Mouse (Mus musculus) hindbrain, embryonic 13.5 days (tissue): ENCODE results near the gene Zer1. TPM values are rescaled to one million over a fixed set of nuclear protein-coding genes. Genes with fewer than 3 reads are reported as not detected.
A peak's percentile ranks its signal among the peaks of the same experiment; 100 is the strongest.

Source experiments
- ATAC-seq: fragments of 200-750 bp; cut with Nextera tagmentation; 2 replicates; pipeline ENCODE4 v1.8.0; 2017; ENCODE audit warnings: moderate TSS enrichment; ENCODE audit not compliant: low FRiP score
- H3K27ac ChIP-seq: fragments of 300-500 bp; sonication (generic); 2 replicates; pipeline ENCODE4 v1.5.1; 2015; ENCODE audit warnings: inconsistent platforms, mild to moderate bottlenecking, moderate library complexity
- H3K27me3 ChIP-seq: fragments of 300-500 bp; sonication (generic); 2 replicates; pipeline ENCODE4 v1.6.1; 2015; ENCODE audit warnings: mild to moderate bottlenecking, inconsistent platforms
- H3K36me3 ChIP-seq: fragments of 300-500 bp; sonication (generic); 2 replicates; pipeline ENCODE4 v1.6.1; 2015; ENCODE audit warnings: mild to moderate bottlenecking, inconsistent platforms
- H3K4me1 ChIP-seq: fragments of 300-500 bp; sonication (generic); replicated peaks from 2 replicates; pipeline ENCODE4 v1.6.1; 2015; ENCODE audit warnings: inconsistent platforms
- H3K4me2 ChIP-seq: fragments of 300-500 bp; sonication (generic); 2 replicates; pipeline ENCODE4 v1.6.1; 2015; ENCODE audit warnings: inconsistent platforms, mild to moderate bottlenecking, moderate library complexity
- H3K4me3 ChIP-seq: fragments of 300-500 bp; sonication (generic); 2 replicates; pipeline ENCODE4 v1.5.1; 2015; ENCODE audit warnings: mild to moderate bottlenecking, inconsistent platforms
- H3K9ac ChIP-seq: fragments of 300-500 bp; sonication (generic); 2 replicates; pipeline ENCODE4 v1.6.1; 2015; ENCODE audit warnings: mild to moderate bottlenecking, inconsistent platforms
- H3K9me3 ChIP-seq: fragments of 300-500 bp; sonication (generic); 2 replicates; pipeline ENCODE4 v1.6.1; 2016; ENCODE audit warnings: inconsistent platforms
- WGBS: fragments of 180-500 bp; shearing (Covaris S2); methylation state at CpG from one replicate; pipeline ENCODE4 v1.1.7; 2015; 5-methylcytosine and 5-hydroxymethylcytosine counted together
- polyA plus RNA-seq: library from polyadenylated mRNA; unstranded; fragments of >200 nt; fragmentation: Nextera tagmentation; extraction: Ambion mirVana; gene quantifications from 2 replicates; pipeline ENCODE4 v1.2.1, GENCODE M21; 2015

The Zer1 gene
- polyA plus RNA-seq, 1 experiment from 2014 or later = 14.1 TPM

DNA sequence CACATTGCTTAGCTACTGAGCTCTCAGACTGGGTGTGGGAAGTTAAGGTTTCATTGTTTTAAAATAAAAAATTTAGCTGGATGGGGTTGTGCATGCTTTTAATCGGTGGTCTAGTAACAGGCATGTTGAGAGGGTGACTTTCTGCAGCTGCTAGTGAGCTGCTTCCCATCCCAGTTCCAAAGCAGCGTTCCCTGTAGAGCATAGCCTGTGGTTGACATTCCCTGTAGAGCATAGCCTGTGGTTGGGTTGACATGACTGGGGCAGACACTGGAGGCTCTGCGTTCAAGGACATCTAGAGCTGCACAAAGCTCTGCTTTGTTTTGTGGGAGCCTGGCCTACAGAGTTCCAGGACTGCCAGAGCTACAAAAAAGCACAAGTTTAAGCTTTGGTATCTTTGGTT lies 51.1 kb downstream of the Zer1 start:
- Histone ChIP-seq H3K27ac (no peak overlapping the region), H3K9me3 (no peaks in the 10 kb centered on the region), H3K4me1 (peaks cover 20% of the 10 kb centered on the region), H3K4me2 (no peak overlapping the region), H3K36me3 (peaks cover 43% of the 10 kb centered on the region), H3K4me3 (no peak overlapping the region), H3K27me3 (no peaks in the 10 kb centered on the region), H3K9ac (no peak overlapping the region)
- ATAC-seq = no peak
- 82% methylated on average over 3 of the region's 3 CpGs for WGBS

DNA sequence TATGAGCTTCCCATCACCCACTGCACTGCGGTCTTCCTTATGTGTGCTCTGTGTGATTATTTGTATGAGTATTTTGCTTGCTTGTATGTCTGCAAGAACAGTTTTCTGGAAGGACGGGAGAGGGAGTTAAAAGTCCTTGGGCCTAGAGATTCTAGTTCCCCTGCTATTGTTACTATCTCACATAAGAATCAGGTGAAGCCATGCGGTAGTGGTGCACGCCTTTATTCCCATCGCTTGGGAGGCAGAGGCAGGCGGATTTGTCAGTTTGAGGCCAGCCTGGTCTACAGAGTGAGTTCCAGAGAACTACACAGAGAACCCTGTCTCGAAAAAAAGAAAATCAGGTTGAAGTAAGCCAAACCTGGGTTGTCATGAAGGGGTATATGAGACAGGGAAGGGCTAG lies 51.5 kb downstream of the Zer1 start:
- no peak overlapping the region for H3K4me3 ChIP-seq
- ATAC-seq = no peak
- peaks cover 44% of the 10 kb centered on the region for H3K36me3 ChIP-seq
- H3K9ac ChIP-seq = no peak overlapping the region
- H3K27me3 ChIP-seq = no peaks in the 10 kb centered on the region
- H3K4me1 ChIP-seq = peaks cover 22% of the 10 kb centered on the region
- peak overlapping the region; percentile 32; the same call in 1 of the 2 replicates for H3K27ac ChIP-seq
- H3K9me3 ChIP-seq = no peaks in the 10 kb centered on the region
- 75% methylated on average over 7 of the region's 7 CpGs for WGBS
- H3K4me2 ChIP-seq = no peak overlapping the region

DNA sequence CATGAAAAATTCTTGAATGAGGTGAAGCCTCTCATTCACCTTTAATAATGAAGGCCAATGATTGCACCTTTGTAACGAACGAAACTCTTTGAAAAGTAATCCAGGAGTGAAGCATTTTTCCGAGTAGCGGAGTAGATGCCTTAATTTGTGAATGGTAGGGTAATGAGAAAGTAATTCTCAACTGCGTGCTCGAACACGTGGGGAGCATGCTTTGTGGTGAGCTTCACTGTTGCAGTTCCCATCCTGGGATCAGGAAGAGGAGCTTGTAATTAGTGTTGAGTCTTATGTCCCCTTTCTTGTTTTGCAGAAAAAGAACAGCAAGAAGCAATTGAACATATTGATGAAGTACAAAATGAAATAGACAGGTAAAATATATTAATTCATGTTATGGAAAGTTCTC lies 56.4 kb downstream of the Zer1 start:
- H3K27ac ChIP-seq = no peak overlapping the region
- peaks cover 35% of the 10 kb centered on the region for H3K36me3 ChIP-seq
- H3K4me3 ChIP-seq = peak overlapping the region; percentile 99
- 30% methylated on average over 7 of the region's 7 CpGs for WGBS
- peaks cover 29% of the 10 kb centered on the region for H3K4me1 ChIP-seq
- H3K27me3 ChIP-seq = no peaks in the 10 kb centered on the region
- peak overlapping the region; percentile 99 for H3K9ac ChIP-seq
- no peak for ATAC-seq
- H3K9me3 ChIP-seq = no peaks in the 10 kb centered on the region
- H3K4me2 ChIP-seq = peak overlapping the region; percentile 77

GRCm38 (mm10) chr2:30067031-30067888 lies 57.1 kb downstream of the Zer1 start:
- Histone ChIP-seq H3K4me2 (peak overlapping the region; percentile 77), H3K9ac (peak overlapping the region; percentile 99), H3K36me3 (peaks cover 28% of the 10 kb centered on the region), H3K27me3 (no peaks in the 10 kb centered on the region), H3K4me1 (peaks cover 36% of the 10 kb centered on the region), H3K27ac (peak overlapping the region; percentile 100), H3K9me3 (no peaks in the 10 kb centered on the region), H3K4me3 (peak overlapping the region; percentile 99)
- ATAC-seq = peak; percentile 46
- WGBS = under 1% methylated on average over 52 of the region's 69 CpGs

DNA sequence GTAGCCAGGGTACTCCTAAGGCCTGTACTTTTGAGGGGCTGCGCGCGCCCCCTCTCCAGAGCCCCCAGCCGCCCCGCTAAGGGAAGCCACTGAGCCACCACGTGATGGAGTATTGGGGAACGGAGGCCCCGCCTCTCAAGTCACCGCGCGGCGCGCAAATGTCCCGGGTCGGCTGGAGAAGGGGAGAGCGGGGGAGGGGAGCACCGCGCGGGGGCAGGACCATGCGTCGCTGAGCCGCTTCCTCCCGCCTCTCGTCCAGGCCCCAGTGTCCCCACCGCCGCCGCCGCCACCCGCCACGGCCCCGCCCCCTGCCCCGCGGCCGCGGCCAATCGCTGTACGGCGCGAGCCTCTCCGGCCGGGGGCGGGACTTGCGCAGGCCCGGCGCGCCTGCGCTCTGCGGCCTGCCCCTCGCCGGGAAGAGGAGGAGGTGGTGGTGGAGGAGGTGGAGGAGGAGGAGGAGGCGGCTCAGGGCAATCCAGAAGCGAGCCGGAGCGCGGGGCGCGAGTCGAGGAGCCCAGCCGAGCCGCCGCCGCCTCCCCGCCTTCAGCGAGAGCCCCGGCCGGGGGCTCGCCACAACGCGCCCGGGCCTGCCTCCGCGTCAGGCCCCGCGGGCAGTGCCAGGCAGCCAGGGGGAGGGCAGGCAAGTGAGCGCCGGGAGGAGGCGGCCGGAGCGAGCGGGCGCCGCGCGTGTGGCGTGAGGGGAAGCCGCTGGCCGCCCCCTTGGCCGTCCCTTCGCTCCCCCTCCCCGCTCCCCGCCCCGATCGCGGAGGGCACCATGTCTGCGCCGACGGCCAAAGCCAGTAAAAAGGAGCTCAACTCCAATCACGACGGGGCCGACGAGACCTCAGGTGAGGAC lies 58.1 kb downstream of the Zer1 start:
- no peaks in the 10 kb centered on the region for H3K27me3 ChIP-seq
- H3K4me2 ChIP-seq = peak overlapping the region; percentile 77
- H3K36me3 ChIP-seq = peaks cover 24% of the 10 kb centered on the region
- H3K9ac ChIP-seq = peak overlapping the region; percentile 99
- 0% methylated on average over 37 of the region's 101 CpGs for WGBS
- H3K9me3 ChIP-seq = no peaks in the 10 kb centered on the region
- peak overlapping the region; percentile 100 for H3K27ac ChIP-seq
- H3K4me1 ChIP-seq = peaks cover 46% of the 10 kb centered on the region
- peak overlapping the region; percentile 99 for H3K4me3 ChIP-seq
- peak; percentile 93 for ATAC-seq

DNA sequence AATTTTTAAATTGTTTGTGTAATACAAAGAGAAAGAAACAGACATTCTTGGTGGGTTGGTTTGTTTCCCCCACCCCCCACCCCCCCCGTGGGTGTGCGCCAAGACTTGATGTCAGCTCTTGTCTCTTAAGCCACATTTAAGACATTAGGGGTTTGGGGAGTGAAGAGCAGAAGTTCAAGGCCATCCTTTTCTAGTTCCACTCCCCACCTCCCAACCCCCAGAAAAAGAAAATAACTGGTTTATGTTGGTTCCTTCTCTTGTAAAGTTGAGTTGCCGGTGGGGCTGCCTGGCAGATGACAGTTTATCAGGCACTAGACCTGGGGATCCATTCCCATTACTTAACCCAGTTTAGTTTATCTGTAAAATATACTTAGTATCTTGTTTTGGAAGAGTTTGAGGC lies 60.1 kb downstream of the Zer1 start:
- ATAC-seq = no peak
- Histone ChIP-seq H3K27me3 (no peaks in the 10 kb centered on the region), H3K9me3 (no peaks in the 10 kb centered on the region), H3K27ac (no peak overlapping the region), H3K9ac (peak overlapping the region; percentile 19; the same call in 1 of the 2 replicates), H3K4me3 (no peak overlapping the region), H3K4me2 (no peak overlapping the region), H3K36me3 (peaks cover 10% of the 10 kb centered on the region), H3K4me1 (peaks cover 48% of the 10 kb centered on the region)
- WGBS = 43% methylated on average over 3 of the region's 3 CpGs

DNA sequence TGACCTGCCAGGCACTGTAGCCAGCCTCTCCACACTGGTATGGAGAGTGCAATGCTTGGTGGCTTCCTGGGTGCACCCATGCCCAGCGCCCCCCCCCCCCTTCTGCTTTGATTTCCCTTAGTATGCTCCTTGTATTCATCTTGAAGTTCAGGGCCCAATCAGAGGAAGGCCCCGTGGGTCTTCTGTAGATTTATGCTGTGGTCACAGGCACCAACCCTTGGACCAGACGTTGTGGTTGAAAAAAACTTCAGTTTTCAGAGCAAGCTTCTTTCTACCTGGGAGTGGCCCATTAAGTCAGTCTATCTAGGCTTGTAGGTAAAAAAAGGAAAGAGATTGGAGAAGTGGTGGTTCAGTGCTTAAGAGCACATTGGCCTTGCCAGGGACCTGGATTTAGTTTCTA lies 60.6 kb downstream of the Zer1 start:
- Histone ChIP-seq H3K27ac (no peak overlapping the region), H3K9me3 (no peaks in the 10 kb centered on the region), H3K4me2 (peak overlapping the region; percentile 77), H3K36me3 (peaks cover 6% of the 10 kb centered on the region), H3K4me1 (peaks cover 45% of the 10 kb centered on the region), H3K9ac (peak overlapping the region; percentile 66; the same call in 1 of the 2 replicates), H3K4me3 (peak overlapping the region; percentile 46; the same call in 1 of the 2 replicates), H3K27me3 (no peaks in the 10 kb centered on the region)
- WGBS = 7% methylated on average over 3 of the region's 3 CpGs
- no peak for ATAC-seq

DNA sequence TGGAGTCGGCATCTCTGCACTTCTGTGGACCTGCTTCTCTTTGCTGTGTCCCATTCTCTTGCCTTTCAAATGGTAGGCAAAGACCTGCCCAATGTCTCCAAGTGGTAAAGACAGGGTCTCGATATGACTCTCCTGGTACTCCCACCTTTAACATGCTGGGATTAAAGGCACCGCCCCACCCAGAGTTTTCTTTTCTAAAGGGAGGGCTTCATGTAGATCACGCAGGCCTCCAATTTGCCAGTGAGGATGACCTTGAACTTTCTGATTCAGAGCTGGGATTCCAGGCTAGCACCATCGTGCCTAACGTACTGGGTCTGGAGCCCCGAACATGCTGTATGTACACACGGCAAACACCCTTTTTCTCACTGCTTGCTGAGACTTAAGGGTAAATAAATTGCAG lies 61.1 kb downstream of the Zer1 start:
- H3K4me1 ChIP-seq = peaks cover 42% of the 10 kb centered on the region
- ATAC-seq = no peak
- no peaks in the 10 kb centered on the region for H3K9me3 ChIP-seq
- peak overlapping the region; percentile 75 for H3K27ac ChIP-seq
- peaks cover under 1% of the 10 kb centered on the region for H3K36me3 ChIP-seq
- H3K9ac ChIP-seq = peak overlapping the region; percentile 66
- 6% methylated on average over 8 of the region's 8 CpGs for WGBS
- peak overlapping the region; percentile 46 for H3K4me3 ChIP-seq
- peak overlapping the region; percentile 77 for H3K4me2 ChIP-seq
- no peaks in the 10 kb centered on the region for H3K27me3 ChIP-seq

DNA sequence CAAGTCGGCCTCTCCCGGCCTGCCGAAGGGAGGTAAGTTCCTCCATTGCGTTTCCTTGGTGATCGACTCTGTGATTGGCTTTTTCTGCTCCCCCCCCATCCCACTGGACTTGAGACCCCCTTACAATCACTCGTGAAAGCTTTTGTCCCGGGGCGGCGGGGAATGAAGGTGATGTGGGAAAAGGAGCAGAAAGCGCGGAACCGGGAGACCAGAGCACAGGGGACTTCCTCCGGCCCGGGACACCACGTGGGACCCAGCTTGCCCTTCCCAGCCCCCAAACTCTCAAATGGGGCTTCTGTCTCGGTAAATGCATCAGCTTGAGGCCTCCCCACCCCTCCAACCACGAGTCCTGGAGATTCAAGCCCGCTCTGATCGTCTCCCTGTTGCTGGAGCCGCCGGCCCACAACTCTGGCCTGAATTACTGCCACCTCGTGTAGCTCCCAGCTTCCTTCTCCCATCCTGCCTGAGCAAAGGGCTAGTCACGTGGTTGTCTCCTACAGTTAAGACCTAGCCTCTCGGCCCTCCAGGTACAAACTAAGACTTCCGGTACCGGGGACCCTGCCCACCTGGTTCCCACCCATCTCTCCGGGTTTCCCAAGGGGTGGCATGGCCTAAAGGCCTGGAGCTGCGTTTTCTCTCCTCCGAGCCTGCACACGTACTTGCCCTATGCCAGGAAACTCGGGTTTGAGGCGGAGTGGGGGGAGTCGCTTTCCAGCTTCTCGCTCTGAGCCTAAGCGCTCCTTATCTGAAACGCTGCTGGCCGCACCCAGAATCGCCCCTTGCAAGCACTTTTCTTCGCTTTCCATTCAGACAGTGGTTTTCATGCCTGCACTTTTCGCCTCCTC lies 61.9 kb downstream of the Zer1 start:
- no peaks in the 10 kb centered on the region for H3K36me3 ChIP-seq
- 0% methylated on average over 40 of the region's 40 CpGs for WGBS
- H3K4me1 ChIP-seq = peaks cover 37% of the 10 kb centered on the region
- no peaks in the 10 kb centered on the region for H3K9me3 ChIP-seq
- H3K4me3 ChIP-seq = peak overlapping the region; percentile 46
- peak overlapping the region; percentile 75 for H3K27ac ChIP-seq
- no peak for ATAC-seq
- peak overlapping the region; percentile 77 for H3K4me2 ChIP-seq
- H3K9ac ChIP-seq = peak overlapping the region; percentile 66
- no peaks in the 10 kb centered on the region for H3K27me3 ChIP-seq

GRCm38 (mm10) chr2:30061215-30062166 lies 62.9 kb downstream of the Zer1 start:
- Histone ChIP-seq H3K9ac (peak overlapping the region; percentile 66), H3K9me3 (no peaks in the 10 kb centered on the region), H3K4me2 (peak overlapping the region; percentile 77), H3K27me3 (no peaks in the 10 kb centered on the region), H3K27ac (peak overlapping the region; percentile 75), H3K36me3 (no peaks in the 10 kb centered on the region), H3K4me3 (peak overlapping the region; percentile 46), H3K4me1 (peaks cover 42% of the 10 kb centered on the region)
- ATAC-seq = no peak
- WGBS = 9% methylated on average over 36 of the region's 37 CpGs

DNA sequence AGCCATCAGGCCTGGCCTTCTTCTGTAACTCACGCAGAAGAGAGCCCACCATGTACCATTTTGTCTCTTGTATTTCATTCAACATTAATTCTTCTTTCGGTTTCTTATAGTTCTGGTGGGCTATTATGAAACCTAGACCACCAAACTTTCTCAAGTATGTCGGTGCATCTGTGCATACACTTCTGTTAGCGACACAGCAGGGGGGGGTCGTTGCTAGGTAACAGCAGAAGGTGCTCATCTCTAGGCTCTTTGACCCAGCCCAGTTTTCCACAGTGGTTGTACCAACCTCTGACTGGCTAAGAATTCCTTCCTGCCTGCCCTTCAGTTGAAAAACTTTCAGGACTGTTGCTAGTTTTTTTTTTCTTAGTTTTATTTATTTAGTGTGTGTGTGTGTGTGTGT lies 66.0 kb downstream of the Zer1 start:
- Histone ChIP-seq H3K9me3 (no peaks in the 10 kb centered on the region), H3K27me3 (0 out of 2 replicates have a peak, but pooled peaks cover 6% of the 10 kb centered on the region), H3K4me2 (no peak overlapping the region), H3K36me3 (no peaks in the 10 kb centered on the region), H3K4me3 (no peak overlapping the region), H3K9ac (no peak overlapping the region), H3K4me1 (peaks cover 30% of the 10 kb centered on the region), H3K27ac (no peak overlapping the region)
- 29% methylated on average over 5 of the region's 5 CpGs for WGBS
- no peak for ATAC-seq
